Mouse (Mus musculus) common myeloid progenitor, adult 5-6 weeks (primary cell): ENCODE results near the gene Aldh1a3. TPM values are rescaled to one million over a fixed set of nuclear protein-coding genes. Genes with fewer than 3 reads are reported as not detected.
A peak's percentile ranks its signal among the peaks of the same experiment; 100 is the strongest.

Experiments
- ATAC-seq: replicated peaks from 2 replicates; pipeline ENCODE4 v1.8.0; 2016; ENCODE audit warnings: low read depth, mild to moderate bottlenecking, moderate TSS enrichment, inconsistent platforms; ENCODE audit not compliant: poor library complexity, severe bottlenecking
- total RNA-seq: library from RNA; stranded (forward); fragments of 200-1000, 187-1606 nt; gene quantifications from 2 replicates; pipeline ENCODE4 v1.2.3, GENCODE M21; 2017

Gene Aldh1a3
- total RNA-seq, 1 experiment from 2014 or later, result 0.46 TPM

- no peak for ATAC-seq
Measured at GRCm38 (mm10) chr7:66421903-66422302, 5.4 kb downstream of the Aldh1a3 start.

GRCm38 (mm10) chr7:66418981-66419380, 8.3 kb downstream of the Aldh1a3 start:
- ATAC-seq, result no peak

- no peak for ATAC-seq
Measured at GRCm38 (mm10) chr7:66416829-66417228, 10.5 kb downstream of the Aldh1a3 start.

- ATAC-seq, result no peak
Measured at GRCm38 (mm10) chr7:66413093-66413492, 14.2 kb downstream of the Aldh1a3 start.

GRCm38 (mm10) chr7:66409433-66409832, 17.9 kb downstream of the Aldh1a3 start:
- ATAC-seq, result peak; percentile 65

- ATAC-seq, result no peak
Measured at GRCm38 (mm10) chr7:66406971-66407370, 20.3 kb downstream of the Aldh1a3 start.

GRCm38 (mm10) chr7:66405951-66406721, 21.2 kb downstream of the Aldh1a3 start:
- no peak for ATAC-seq

- ATAC-seq, result no peak
Measured at GRCm38 (mm10) chr7:66405541-66405940, 21.8 kb downstream of the Aldh1a3 start.

GRCm38 (mm10) chr7:66404802-66405201, 22.5 kb downstream of the Aldh1a3 start:
- ATAC-seq, result peak; percentile 65

- peak; percentile 27 for ATAC-seq
Measured at GRCm38 (mm10) chr7:66404141-66404540, 23.2 kb downstream of the Aldh1a3 start.

GRCm38 (mm10) chr7:66402876-66403275, 24.4 kb downstream of the Aldh1a3 start:
- no peak for ATAC-seq

GRCm38 (mm10) chr7:66401605-66402004, 25.7 kb downstream of the Aldh1a3 start:
- ATAC-seq, result no peak

GRCm38 (mm10) chr7:66397288-66397687, 30.0 kb downstream of the Aldh1a3 start:
- ATAC-seq, result no peak

GRCm38 (mm10) chr7:66388621-66389532, 38.4 kb downstream of the Aldh1a3 start:
- ATAC-seq, result peak; percentile 79

GRCm38 (mm10) chr7:66387813-66388521, 39.4 kb downstream of the Aldh1a3 start, which contains the start of gene Lrrk1:
Gene Lrrk1 (minus strand): TSS chr7:66388350.
- peak; percentile 64 for ATAC-seq

GRCm38 (mm10) chr7:66387419-66387812, 39.9 kb downstream of the Aldh1a3 start:
- ATAC-seq, result no peak

GRCm38 (mm10) chr7:66386411-66386810, 40.9 kb downstream of the Aldh1a3 start:
- ATAC-seq, result no peak

- 0 out of 2 replicates have a peak, but pooled peaks have one; percentile 4 for ATAC-seq
Measured at GRCm38 (mm10) chr7:66385826-66386225, 41.5 kb downstream of the Aldh1a3 start.

- no peak for ATAC-seq
Measured at GRCm38 (mm10) chr7:66384891-66385290, 42.4 kb downstream of the Aldh1a3 start.

GRCm38 (mm10) chr7:66384213-66384612, 43.1 kb downstream of the Aldh1a3 start:
- ATAC-seq, result peak; percentile 62
